Mouse (Mus musculus): ENCODE results near the gene Kcnh7.

The Kcnh7 gene

DNA sequence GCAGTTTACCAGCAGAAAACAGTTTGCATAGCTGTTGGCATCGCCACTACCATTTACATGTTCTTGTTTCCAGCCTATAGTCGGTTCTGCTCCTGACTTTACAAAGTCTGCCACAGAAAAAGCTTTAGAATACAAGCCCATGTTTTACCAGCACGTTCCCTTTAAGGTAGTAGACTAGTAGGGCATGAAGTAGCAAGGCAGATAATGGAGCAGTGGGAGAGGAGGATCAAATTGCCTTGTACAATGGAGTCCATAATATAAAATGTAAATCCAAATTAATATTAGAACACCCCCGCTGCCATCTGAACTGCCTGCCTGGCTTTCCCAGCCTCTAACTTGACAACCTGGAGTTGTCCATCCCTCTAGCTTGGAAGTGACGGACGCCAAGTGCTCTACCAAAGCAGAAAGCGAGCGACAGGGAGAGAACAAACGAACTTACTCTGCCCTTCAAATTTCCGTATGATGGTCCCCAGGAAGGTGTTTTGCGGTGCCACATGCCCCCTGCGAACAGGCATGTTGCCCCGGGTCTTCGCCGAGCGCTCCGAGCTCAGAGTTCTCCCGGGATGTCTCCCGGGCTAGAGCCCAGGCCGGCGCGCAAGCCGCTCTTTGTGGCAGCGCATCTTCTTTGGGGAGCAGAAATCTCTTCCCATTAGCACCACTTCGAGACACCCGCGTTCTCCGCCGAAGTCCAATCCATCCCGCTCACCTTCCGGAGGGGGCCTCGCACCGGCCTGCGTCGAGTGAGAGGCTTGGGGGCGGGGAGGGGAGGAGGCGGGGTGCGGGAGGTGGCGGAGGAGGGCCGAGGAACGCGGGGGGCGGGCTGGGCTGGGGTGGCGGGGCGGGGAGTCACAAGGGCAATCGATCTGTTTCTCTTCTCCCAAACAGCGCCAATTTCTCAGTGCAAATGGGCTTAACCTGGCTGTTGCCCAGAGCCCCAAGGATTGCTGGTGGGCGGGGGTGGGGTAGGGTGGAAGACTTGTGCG lies at the start of gene Kcnh7:
TSS of gene Kcnh7 (minus strand) at position 725 of the 983 bp plus-strand sequence.
- DNase-seq (ENCODE audit: low spot score in 2 of 2): no peak

- DNase-seq (ENCODE audit: low spot score in 2 of 2): no peak
These were observed 23.3 kb upstream of the Kcnh7 start for GRCm38 (mm10) chr2:63207435-63207834.

DNA sequence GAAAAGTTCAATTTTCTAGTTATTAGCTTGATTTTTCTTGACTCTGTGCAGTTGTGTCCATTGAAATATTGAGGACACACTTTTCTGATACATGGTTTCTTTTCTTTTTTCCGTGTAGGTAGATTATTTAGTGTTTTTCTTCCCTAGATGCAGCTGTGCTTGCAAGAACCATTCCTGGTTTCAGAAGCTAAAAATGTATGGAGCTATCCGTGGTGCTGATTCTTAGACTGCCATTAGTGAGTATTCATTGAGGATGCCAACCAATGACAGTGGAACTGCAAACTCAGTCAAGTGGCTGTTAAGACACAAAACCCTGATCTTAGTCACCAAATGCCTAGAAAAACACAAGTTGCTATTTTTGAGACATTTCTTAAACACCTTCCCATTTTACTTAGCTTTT lies 1.9 kb upstream of the Kcnh7 start:
- DNase-seq (ENCODE audit: low spot score in 2 of 2): no peak

GRCm38 (mm10) chr2:63184551-63185430 lies 704 bp upstream of the Kcnh7 start:
- DNase-seq (ENCODE audit: low spot score in 2 of 2): no peak

GRCm38 (mm10) chr2:63153701-63154100 lies 30.4 kb downstream of the Kcnh7 start:
- no peak for DNase-seq (ENCODE audit: low spot score in 2 of 2)

- no peak for DNase-seq (ENCODE audit: low spot score in 2 of 2)
These were observed 56.1 kb downstream of the Kcnh7 start for GRCm38 (mm10) chr2:63127762-63128516.

- DNase-seq (ENCODE audit: low spot score in 2 of 2): no peak
These were observed 63.8 kb downstream of the Kcnh7 start for GRCm38 (mm10) chr2:63120316-63120715.

DNA sequence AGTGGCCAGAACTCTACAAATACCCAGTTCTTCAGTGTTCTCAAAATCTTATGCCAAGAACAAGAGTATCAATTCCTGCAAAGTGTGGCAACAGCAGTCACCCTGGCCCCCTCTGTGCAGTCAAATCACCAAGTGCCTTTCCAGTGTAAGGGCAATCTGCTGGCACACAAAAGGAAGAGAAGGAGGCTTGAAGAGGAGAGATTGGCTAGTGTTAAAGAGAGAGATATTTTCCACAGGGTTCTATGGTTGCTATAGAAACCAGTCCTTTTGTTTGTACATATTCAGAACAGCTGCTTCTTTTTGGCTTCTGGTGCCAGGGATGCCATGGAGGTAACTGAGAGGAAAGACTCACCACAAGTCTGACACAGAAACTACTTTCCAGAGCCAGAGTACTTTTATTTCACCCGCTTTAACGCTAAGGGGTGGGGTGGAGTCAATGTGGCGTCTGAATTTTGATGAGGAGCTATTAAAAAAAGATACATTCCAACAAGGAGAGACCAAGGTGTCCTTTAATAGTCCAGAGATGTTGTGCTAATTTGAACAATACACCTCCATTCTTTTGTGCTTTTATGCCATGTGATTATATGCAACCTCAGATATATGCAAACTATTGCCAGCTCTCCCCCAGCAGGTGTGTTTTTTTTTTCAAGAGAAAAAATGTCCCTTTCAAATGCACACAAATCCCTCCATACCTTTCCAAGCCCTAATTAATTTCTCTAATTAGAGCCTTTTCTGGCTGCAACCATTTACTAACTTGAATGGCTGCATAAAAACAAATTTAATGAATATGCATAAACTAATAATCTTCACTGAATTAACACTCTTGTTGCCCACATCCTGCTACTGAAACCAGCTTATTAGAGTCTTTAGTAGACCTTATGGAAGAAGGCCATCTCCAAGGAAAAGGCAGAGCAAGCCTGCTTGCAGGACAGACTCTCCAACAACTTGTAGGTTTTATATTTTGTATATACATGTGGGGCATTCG lies 66.6 kb downstream of the Kcnh7 start:
- no peak for DNase-seq (ENCODE audit: low spot score in 2 of 2)

DNA sequence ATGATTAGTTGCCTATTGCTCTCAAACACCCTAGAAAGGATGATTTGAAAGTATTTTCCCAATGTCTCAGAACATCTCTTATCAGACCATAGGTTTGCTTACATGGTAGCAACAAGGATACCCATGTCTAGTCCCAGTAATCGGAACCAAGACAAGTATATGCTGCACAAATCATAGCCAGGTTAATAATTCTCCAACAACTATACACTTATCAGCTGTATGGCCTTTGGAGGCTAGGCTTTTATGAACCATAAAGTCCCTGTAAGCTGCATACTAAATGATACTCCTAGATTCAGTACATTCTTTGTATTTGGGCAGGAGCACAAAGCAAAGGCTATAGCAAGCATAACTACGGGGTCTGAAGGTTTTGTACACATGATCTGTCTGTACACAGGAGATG lies 78.1 kb downstream of the Kcnh7 start:
- DNase-seq (ENCODE audit: low spot score in 2 of 2): no peak

- no peak for DNase-seq (ENCODE audit: low spot score in 2 of 2)
These were observed 84.4 kb downstream of the Kcnh7 start for GRCm38 (mm10) chr2:63099676-63100075.

DNA sequence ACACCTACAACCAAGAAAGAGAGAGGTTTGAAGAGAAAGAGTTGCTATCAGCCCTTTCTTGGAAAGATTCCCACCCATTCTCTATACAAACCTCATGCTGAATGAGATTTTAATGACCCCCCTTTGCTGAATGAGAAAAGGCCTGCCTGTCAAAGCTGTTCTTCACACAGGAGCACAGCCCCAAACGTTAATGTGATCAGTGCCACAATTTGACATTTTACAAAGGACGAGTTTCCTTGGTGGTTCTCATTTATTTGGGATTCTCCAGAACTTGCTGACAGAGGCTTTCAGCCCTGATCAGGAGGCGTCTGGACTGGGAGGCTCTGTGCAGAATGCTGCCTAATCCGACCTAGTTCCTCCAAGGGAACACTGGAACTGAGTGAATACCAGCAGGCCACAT lies 92.3 kb downstream of the Kcnh7 start:
- DNase-seq (ENCODE audit: low spot score in 2 of 2): no peak

- DNase-seq (ENCODE audit: low spot score in 2 of 2): no peak
These were observed 93.6 kb downstream of the Kcnh7 start for GRCm38 (mm10) chr2:63090447-63090846.

DNA sequence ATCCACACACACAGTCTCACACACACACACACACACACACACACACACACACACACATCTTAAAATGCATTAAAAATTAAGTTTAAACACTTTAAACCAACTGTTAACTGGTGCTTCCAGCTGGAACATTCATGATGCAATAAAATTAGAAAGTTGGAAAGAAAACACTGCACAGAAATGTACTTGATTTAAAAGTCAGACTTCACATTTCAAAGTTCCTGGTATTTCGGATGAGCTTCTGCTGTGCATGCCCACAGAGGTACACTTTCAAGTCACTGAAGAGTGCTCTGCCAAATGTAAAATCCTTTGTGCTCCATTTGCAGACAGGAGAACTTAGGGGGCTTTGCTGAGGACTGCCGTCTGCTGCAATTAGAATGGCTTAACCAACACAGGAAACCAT lies 125.7 kb downstream of the Kcnh7 start:
- DNase-seq (ENCODE audit: low spot score in 2 of 2): no peak

DNA sequence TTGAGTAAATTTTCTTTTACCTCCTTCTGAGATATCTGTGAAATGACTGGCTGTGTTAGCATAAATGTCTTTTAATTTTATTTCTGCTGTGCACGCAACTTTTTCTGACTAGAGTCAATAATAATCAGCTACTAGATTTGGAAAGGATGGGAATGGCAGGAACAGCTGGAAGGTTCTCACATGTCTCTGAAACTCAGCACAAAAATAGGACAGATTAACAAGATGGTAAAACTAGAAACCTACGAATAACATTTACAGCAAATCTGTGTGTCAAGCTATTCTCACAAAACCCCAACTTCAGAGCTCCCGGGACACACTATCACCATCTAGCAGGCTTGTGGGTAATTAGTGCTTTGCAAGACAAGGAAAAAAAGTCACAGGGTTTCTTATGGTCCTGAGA lies 134.2 kb downstream of the Kcnh7 start:
- DNase-seq (ENCODE audit: low spot score in 2 of 2): no peak

GRCm38 (mm10) chr2:63039718-63040117 lies 144.4 kb downstream of the Kcnh7 start:
- no peak for DNase-seq (ENCODE audit: low spot score in 2 of 2)

- DNase-seq (ENCODE audit: low spot score in 2 of 2): no peak
These were observed 169.2 kb downstream of the Kcnh7 start for GRCm38 (mm10) chr2:63014909-63015308.

DNA sequence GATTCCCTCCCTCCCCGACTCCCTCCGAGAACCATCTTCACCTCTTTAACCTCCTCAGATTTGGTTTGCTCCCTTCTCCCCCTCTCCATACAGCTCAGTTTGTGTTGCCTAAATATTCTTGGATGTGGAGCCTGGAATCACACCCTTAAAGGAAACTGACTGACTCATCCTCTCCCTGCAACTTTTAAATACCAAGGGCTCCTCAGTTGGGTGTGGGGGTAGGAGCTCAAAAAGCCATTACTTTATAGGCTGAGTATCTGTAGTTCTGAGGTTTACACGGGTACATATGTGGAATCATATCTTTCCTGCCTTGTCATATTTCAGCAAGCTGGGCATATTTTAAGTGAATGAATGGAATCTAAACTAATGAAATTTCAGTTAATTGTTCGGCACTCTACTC lies 174.9 kb downstream of the Kcnh7 start:
- no peak for DNase-seq (ENCODE audit: low spot score in 2 of 2)

- DNase-seq (ENCODE audit: low spot score in 2 of 2): no peak
These were observed 181.3 kb downstream of the Kcnh7 start for GRCm38 (mm10) chr2:63002784-63003183.

- no peak for DNase-seq (ENCODE audit: low spot score in 2 of 2)
These were observed 186.4 kb downstream of the Kcnh7 start for GRCm38 (mm10) chr2:62997692-62998091.

- no peak for DNase-seq (ENCODE audit: low spot score in 2 of 2)
These were observed 195.5 kb downstream of the Kcnh7 start for GRCm38 (mm10) chr2:62988616-62989015.

DNA sequence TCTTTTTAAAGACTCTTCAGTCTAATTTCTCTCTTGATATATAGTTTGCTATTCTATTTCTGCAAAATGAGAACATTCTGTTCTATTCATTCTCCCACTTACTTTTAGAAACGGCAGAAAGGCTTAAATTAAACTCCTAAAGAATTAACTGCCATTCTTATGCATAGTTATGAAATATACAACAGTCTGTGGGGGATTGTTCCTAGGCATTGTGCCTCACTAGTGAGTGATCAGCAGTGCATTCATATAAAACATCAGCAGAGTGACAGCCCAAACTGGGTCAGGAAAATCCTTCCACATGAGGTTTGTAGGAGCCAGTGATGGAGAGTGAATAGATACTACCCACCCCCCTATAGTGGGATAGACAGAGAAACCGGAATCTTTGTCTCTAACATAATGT lies 200.2 kb downstream of the Kcnh7 start:
- no peak for DNase-seq (ENCODE audit: low spot score in 2 of 2)

All from thymus, postnatal 10 days (tissue).